In the genomic region with DNA sequence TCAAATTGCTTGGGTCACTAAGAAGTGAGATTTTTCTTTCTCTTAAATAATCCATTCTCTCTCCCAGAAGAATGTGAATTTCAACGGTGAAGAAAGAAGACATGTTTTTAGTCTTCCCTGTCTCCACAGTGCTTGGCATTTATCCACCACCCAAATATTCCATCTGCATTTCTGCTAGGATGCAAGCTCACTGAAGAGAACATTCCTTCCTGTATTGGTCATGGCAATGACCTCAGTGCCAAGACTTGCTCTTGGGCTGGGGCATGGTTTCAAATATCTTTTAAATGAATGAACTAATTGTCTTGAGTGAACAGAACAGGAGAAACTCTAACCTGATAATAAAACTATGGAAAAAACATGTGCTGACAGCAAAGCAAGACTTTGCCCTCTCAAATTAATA, we compare ENCODE assay signal across 18 mouse cellular contexts.
DNase-seq lines count a peak whose midpoint lies in the region; TF ChIP-seq lines count a peak whose summit lies in the region.
"Had no signal": no experiment of that assay in that cellular context is flagged by ENCODE, and none has a peak within 500 bp of the region (broad histone marks: within the 10 kb centered on the region; RNA-seq: fewer than 3 reads in every experiment).

No protein-coding gene starts in this region.

- intact Hi-C loops in gastrocnemius, adult 2 months (cut with DNase I): no loop called here

- peak; percentile 38 for DNase-seq in gastrocnemius, adult 18-20 months (ENCODE audit: low spot score)
- no peak for DNase-seq in gastrocnemius, adult 2 months
- peak; percentile 70 for DNase-seq in 3134 (ENCODE audit: extremely low read depth, insufficient read length, low spot score)
- peak; percentile 94 for DNase-seq in Muller cell, postnatal 12 days (ENCODE audit: inconsistent ontology term)
- peak; percentile 40 to 69 for DNase-seq in cerebellum, postnatal 14 days
- no peak for DNase-seq in layer of hippocampus, adult 18-20 months (ENCODE audit: low spot score in 2 of 2)
- DNase-seq in urinary bladder, postnatal 25 days (ENCODE audit: low spot score): no peak
- no peak for DNase-seq in testis, postnatal 14 days (ENCODE audit: low spot score)
- DNase-seq: adrenal gland, postnatal 10 days; kidney, adult 2 months; kidney, postnatal 36 days; layer of hippocampus, postnatal 36 days; lung, adult 2 months; lung, postnatal 4 days had no signal

- no peak overlapping the region for H3K27ac ChIP-seq in gastrocnemius, adult 2 months
- H3K27ac ChIP-seq: forebrain, embryonic 13.5 days; midbrain, embryonic 10.5 days; neural tube, embryonic 12.5 days; stomach, embryonic 15.5 days had no signal

- TF ChIP-seq CTCF in gastrocnemius, adult 2 months (IDR thresholded peaks at IDR 0.05): no peak

- H3K4me3 ChIP-seq in gastrocnemius, adult 2 months: no peak overlapping the region
- H3K4me3 ChIP-seq: forebrain, embryonic 13.5 days; midbrain, embryonic 10.5 days; neural tube, embryonic 12.5 days; stomach, embryonic 15.5 days had no signal

Comparison
In these comparisons a context has a peak if more than half of its experiments do, and no peak if none do; other contexts are left out.
1. DNase-seq: peak in gastrocnemius, adult 18-20 months (single experiment), 3134 (single experiment), Muller cell, postnatal 12 days (single experiment) and cerebellum, postnatal 14 days (2 of 2); none in gastrocnemius, adult 2 months (single experiment), layer of hippocampus, adult 18-20 months (0 of 2), urinary bladder, postnatal 25 days (single experiment) and testis, postnatal 14 days (single experiment).